Mouse (Mus musculus) small intestine, adult 2 months (tissue): ENCODE data around the gene Comtd1. TPM values are rescaled to one million over a fixed set of nuclear protein-coding genes. Genes with fewer than 3 reads are reported as not detected.

Experiments used
- H3K27ac ChIP-seq: fragments of 200-500 bp; 2 replicates; pipeline ENCODE4 v1.5.1; 2012; ENCODE audit warnings: low read depth, low read length, control low read depth, inconsistent platforms; ENCODE audit not compliant: insufficient read depth
- H3K27me3 ChIP-seq: fragments of 200-500 bp; 2 replicates; pipeline ENCODE4 v1.6.1; 2012; ENCODE audit warnings: mild to moderate bottlenecking, moderate library complexity, low read length, inconsistent platforms; ENCODE audit not compliant: control insufficient read depth, insufficient read depth
- H3K36me3 ChIP-seq: fragments of 200-500 bp; 2 replicates; pipeline ENCODE4 v1.6.1; 2012; ENCODE audit warnings: mild to moderate bottlenecking, low read length, control low read depth, inconsistent platforms; ENCODE audit not compliant: control insufficient read depth, insufficient read depth
- H3K4me1 ChIP-seq: fragments of 200-500 bp; 2 replicates; pipeline ENCODE4 v1.6.1; 2012; ENCODE audit warnings: low read length, inconsistent platforms, mixed read lengths; ENCODE audit not compliant: control insufficient read depth, insufficient read depth, insufficient read length
- H3K4me3 ChIP-seq: fragments of 200-500 bp; 2 replicates; pipeline ENCODE4 v1.5.1; 2012; ENCODE audit warnings: low read depth, mild to moderate bottlenecking, control low read depth, inconsistent platforms, low read length, moderate library complexity
- CTCF ChIP-seq: fragments of 200-500 bp; IDR thresholded peaks from 2 replicates; pipeline ENCODE4 v1.5.1; 2012; ENCODE audit warnings: low read depth, mild to moderate bottlenecking, control low read depth, inconsistent platforms, low read length, moderate library complexity, mixed read lengths; ENCODE audit not compliant: insufficient replicate concordance, insufficient read length; ENCODE audit errors: extremely low read depth
- POLR2A ChIP-seq: fragments of 200-500 bp; IDR thresholded peaks from 2 replicates; pipeline ENCODE4 v1.6.1; 2012; ENCODE audit warnings: low read depth, mild to moderate bottlenecking, control low read depth, inconsistent platforms, low read length, moderate library complexity
- WGBS: fragments of 180-500 bp; shearing (Covaris S2); methylation state at CpG from one replicate; pipeline ENCODE4 v1.1.7; 2018; 5-methylcytosine and 5-hydroxymethylcytosine counted together
- polyA plus RNA-seq: library from polyadenylated mRNA; depleted of rRNA; stranded (reverse); fragments of >200 nt; gene quantifications from 2 replicates; pipeline ENCODE4 v1.2.3, GENCODE M21; 2012

Gene Comtd1
- polyA plus RNA-seq, 1 experiment: 137 TPM

DNA sequence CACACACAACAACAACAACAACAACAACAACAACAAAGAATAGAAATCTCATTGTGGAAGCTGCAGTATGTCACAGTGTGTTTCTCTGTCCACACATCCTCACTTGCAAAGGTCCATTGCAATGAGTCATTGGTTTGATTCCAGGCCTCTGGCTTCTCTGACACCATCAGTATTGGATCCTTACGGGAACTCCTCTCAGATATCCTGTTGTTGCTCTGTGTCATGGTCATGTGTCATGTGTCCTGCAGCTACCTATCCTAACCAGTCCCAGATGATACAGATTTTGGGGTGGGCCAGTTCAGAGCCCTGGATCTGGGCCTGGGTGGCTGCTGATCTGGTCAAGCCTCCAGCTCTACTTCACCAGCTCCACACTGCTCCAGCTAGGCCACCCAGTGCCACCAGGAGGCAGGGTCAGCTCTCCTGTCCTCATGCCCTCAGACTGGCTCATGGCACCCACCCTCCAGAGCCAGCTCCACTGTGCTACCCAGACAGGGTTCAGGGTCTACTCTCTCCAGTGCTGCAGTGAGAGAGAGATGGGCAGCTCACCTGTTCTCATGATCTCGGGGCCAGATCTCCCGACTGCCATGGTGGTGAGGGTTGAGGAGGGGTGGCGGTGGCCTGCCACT is 27.8 kb downstream of the Comtd1 start:
- Histone ChIP-seq H3K27ac (peak overlapping the region; percentile 39; the same call in 1 of the 2 replicates), H3K4me3 (no peak overlapping the region), H3K36me3 (no peaks in the 10 kb centered on the region), H3K27me3 (no peaks in the 10 kb centered on the region), H3K4me1 (peaks cover 31% of the 10 kb centered on the region)
- TF ChIP-seq POLR2A: no peak
- TF ChIP-seq CTCF: peak; percentile 23; the same call in 1 of the 2 replicates
- WGBS: 87% methylated on average over 4 of the region's 4 CpGs

DNA sequence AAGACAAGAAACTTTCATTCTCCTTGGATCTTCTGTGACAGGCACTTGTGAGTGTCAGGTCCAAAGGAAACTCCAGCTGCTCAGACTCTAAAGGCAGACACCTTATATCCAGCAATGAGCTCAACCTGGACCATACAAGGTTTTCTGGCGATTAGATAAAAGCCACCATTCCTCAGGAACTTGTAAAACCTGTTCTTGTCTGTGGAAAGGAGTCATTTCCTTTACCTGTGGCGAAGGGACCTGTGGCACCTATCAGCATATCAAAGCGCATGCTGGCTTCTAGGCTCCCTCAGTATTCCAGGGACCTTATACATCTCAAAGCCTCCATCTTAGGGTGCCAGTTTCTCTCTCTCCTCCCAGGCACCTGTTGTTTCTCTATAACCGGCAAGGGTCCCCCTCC is 31.3 kb downstream of the Comtd1 start:
- no peak for TF ChIP-seq POLR2A
- TF ChIP-seq CTCF: no peak
- no peaks in the 10 kb centered on the region for H3K27me3 ChIP-seq
- H3K27ac ChIP-seq: 0 out of 2 replicates have a peak overlapping the region, but pooled peaks have one; percentile 12
- H3K4me3 ChIP-seq: no peak overlapping the region
- H3K36me3 ChIP-seq: no peaks in the 10 kb centered on the region
- H3K4me1 ChIP-seq: peaks cover 15% of the 10 kb centered on the region; the same call in 1 of the 2 replicates
- WGBS: 25% methylated on average over 4 of the region's 4 CpGs

DNA sequence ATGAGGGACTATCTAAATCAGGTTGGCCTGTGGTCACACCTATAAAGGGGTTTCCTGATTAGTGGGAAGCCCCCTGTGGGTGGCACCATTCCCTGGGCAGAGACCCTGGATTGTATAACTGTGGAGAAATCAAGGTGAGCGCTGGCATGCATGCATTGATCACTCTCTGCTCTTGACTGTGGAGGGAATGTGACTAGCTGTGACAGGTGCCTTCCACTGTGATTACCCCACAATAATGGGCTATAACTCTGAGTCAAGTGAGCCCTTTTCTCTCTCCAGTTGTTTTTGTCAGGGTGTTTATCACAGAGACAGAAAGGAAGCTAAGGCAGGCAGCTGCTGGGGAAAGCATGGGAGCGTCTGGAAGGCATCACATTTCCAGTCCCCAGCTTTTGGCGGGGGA is 32.5 kb downstream of the Comtd1 start:
- H3K36me3 ChIP-seq: no peaks in the 10 kb centered on the region
- H3K4me1 ChIP-seq: peaks cover 14% of the 10 kb centered on the region; the same call in 1 of the 2 replicates
- no peak overlapping the region for H3K27ac ChIP-seq
- no peaks in the 10 kb centered on the region for H3K27me3 ChIP-seq
- no peak overlapping the region for H3K4me3 ChIP-seq
- TF ChIP-seq CTCF (no peak), POLR2A (no peak)
- 80% methylated on average over 3 of the region's 3 CpGs for WGBS

DNA sequence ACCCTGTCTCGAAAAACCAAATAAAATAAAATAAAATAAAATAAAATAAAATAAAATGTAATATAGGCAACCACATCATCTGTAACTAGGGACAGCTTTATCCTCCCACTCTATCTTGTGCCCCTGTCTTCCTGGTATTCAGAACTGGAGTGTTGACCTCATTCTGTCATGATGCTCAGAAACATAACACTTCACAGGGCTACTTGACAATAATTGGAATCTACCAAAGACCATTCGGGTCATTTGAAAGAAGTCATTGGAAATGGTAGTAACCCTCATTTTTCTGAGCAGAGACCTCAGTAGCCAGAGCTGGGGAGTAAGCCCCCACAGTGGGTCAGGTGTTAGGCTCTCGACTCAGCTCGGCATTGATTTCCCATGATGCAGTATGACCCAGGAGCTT is 34.2 kb downstream of the Comtd1 start:
- Histone ChIP-seq H3K4me1 (peaks cover 12% of the 10 kb centered on the region; the same call in 1 of the 2 replicates), H3K27ac (no peak overlapping the region), H3K27me3 (no peaks in the 10 kb centered on the region), H3K4me3 (no peak overlapping the region), H3K36me3 (no peaks in the 10 kb centered on the region)
- 94% methylated on average over 4 of the region's 4 CpGs for WGBS
- no peak for TF ChIP-seq POLR2A
- TF ChIP-seq CTCF: no peak

DNA sequence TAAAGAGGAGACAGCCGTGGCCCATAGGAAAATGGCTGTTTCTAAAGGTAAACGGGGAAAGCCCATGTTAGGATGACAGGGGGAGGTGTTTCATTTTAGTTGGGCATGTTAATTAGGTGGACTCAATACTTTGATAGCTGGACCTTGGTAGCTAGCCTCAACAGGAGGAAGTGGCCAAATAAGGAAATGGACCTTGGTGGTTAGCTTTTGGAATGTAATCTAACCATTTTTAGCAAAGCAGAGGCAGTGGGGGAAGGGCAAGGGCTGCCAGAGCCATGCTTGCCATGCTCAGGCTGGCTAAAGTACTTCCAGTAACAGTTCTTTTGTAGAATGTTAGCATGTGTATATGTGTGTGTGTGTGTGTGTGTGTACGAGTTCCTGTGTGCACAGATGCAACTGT is 34.9 kb downstream of the Comtd1 start:
- no peaks in the 10 kb centered on the region for H3K36me3 ChIP-seq
- H3K27ac ChIP-seq: peak overlapping the region; percentile 60
- WGBS: 59% methylated on average over 3 of the region's 3 CpGs
- H3K4me1 ChIP-seq: peaks cover 12% of the 10 kb centered on the region; the same call in 1 of the 2 replicates
- TF ChIP-seq CTCF (no peak), POLR2A (no peak)
- no peaks in the 10 kb centered on the region for H3K27me3 ChIP-seq
- no peak overlapping the region for H3K4me3 ChIP-seq

DNA sequence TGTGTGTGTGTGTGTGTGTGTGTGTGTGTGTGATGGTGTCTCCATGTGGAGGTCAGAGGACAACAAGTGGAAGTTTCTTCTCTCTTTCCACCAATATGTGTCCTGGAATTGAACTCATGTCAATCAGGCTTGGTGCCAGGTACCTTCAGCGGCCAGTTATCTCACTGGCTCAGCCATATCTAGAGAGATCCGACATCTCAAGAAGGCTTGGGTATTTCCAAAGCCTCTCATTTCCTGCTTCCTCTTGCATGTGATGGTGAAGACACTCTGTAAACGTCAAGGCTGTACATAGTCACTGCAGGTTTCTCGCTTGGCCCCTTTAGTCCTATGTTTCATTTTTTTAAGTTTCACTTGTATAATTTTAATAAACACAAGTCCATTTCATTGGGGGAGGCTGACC is 35.6 kb downstream of the Comtd1 start:
- WGBS: 34% methylated on average over 4 of the region's 4 CpGs
- H3K36me3 ChIP-seq: no peaks in the 10 kb centered on the region
- TF ChIP-seq POLR2A: no peak
- peaks cover 15% of the 10 kb centered on the region; the same call in 1 of the 2 replicates for H3K4me1 ChIP-seq
- H3K27ac ChIP-seq: peak overlapping the region; percentile 60
- no peaks in the 10 kb centered on the region for H3K27me3 ChIP-seq
- H3K4me3 ChIP-seq: no peak overlapping the region

DNA sequence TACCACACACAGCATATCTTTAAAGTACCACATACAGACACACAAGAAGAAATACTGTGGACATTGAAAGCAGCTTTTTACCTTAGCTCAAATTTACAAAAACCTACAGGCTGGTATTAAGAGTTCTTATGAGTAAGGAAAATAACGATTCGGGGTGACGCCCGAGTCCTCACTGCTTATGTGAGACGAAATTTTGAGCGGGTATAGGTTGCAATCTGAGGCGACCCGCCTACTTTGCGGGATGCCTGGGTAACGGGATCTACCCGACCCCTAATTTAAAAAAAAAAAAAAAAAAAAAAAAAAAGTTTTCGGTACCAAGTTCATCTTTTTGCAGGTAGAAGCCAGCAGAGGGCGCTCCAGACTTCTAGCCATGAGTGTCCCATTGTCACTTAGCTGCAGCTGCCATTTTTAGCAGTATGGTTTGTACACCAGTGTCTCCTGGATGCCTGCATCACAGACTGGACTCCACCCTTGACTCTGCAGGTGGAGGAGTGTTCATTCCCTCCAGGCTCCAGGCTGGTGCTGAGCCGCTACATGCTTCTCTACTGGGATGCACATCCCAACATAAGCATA is 36.1 kb downstream of the Comtd1 start:
- no peak for TF ChIP-seq POLR2A
- peak; percentile 74; the same call in 1 of the 2 replicates for TF ChIP-seq CTCF
- 25% methylated on average over 14 of the region's 14 CpGs for WGBS
- Histone ChIP-seq H3K4me3 (no peak overlapping the region), H3K36me3 (no peaks in the 10 kb centered on the region), H3K27me3 (no peaks in the 10 kb centered on the region), H3K4me1 (peaks cover 15% of the 10 kb centered on the region; the same call in 1 of the 2 replicates), H3K27ac (peak overlapping the region; percentile 60)
